Mouse (Mus musculus): ENCODE results near the gene Cyb5r4.
A peak's percentile ranks its signal among the peaks of the same experiment; 100 is the strongest.
"Not testable (repeated sequence)": the region's sequence is repeated elsewhere in the genome, so short reads cannot be mapped to it uniquely, and the experiment has no call there.

The Cyb5r4 gene

GRCm38 (mm10) chr9:87025764-87026163 is 4.0 kb downstream of the Cyb5r4 start:
- no peak for DNase-seq (ENCODE audit: low read depth, low spot score)

- peak; percentile 76 for DNase-seq (ENCODE audit: low read depth, low spot score)
These were observed 5.7 kb downstream of the Cyb5r4 start for GRCm38 (mm10) chr9:87027423-87028084.

- no peak for DNase-seq (ENCODE audit: low read depth, low spot score)
These were observed 10.4 kb downstream of the Cyb5r4 start for GRCm38 (mm10) chr9:87032196-87032595.

GRCm38 (mm10) chr9:87034831-87035580 is 13.2 kb downstream of the Cyb5r4 start:
- DNase-seq (ENCODE audit: low read depth, low spot score) = peak; percentile 58

- no peak for DNase-seq (ENCODE audit: low read depth, low spot score)
These were observed 27.6 kb downstream of the Cyb5r4 start for GRCm38 (mm10) chr9:87049425-87049824.

- no peak for DNase-seq (ENCODE audit: low read depth, low spot score)
These were observed 33.9 kb downstream of the Cyb5r4 start for GRCm38 (mm10) chr9:87055547-87056235.

- DNase-seq (ENCODE audit: low read depth, low spot score) = no peak
These were observed 40.5 kb downstream of the Cyb5r4 start for GRCm38 (mm10) chr9:87062337-87062736.

- DNase-seq (ENCODE audit: low read depth, low spot score) = no peak
These were observed 46.3 kb downstream of the Cyb5r4 start for GRCm38 (mm10) chr9:87068160-87068559.

- DNase-seq (ENCODE audit: low read depth, low spot score) = not testable (repeated sequence)
These were observed 49.8 kb downstream of the Cyb5r4 start for GRCm38 (mm10) chr9:87071566-87071965.

GRCm38 (mm10) chr9:87077919-87078318 is 56.1 kb downstream of the Cyb5r4 start:
- no peak for DNase-seq (ENCODE audit: low read depth, low spot score)

GRCm38 (mm10) chr9:87079511-87079910 is 57.7 kb downstream of the Cyb5r4 start:
- no peak for DNase-seq (ENCODE audit: low read depth, low spot score)

- DNase-seq (ENCODE audit: low read depth, low spot score) = no peak
These were observed 65.2 kb downstream of the Cyb5r4 start for GRCm38 (mm10) chr9:87086991-87087390.

GRCm38 (mm10) chr9:87097989-87098388 is 76.2 kb downstream of the Cyb5r4 start:
- no peak for DNase-seq (ENCODE audit: low read depth, low spot score)

- DNase-seq (ENCODE audit: low read depth, low spot score) = no peak
These were observed 93.2 kb downstream of the Cyb5r4 start for GRCm38 (mm10) chr9:87115019-87115418.

- no peak for DNase-seq (ENCODE audit: low read depth, low spot score)
These were observed 93.7 kb downstream of the Cyb5r4 start for GRCm38 (mm10) chr9:87115456-87115931.

GRCm38 (mm10) chr9:87115978-87116377 is 94.2 kb downstream of the Cyb5r4 start:
- no peak for DNase-seq (ENCODE audit: low read depth, low spot score)

GRCm38 (mm10) chr9:87118996-87119395 is 97.2 kb downstream of the Cyb5r4 start:
- DNase-seq (ENCODE audit: low read depth, low spot score) = no peak

- DNase-seq (ENCODE audit: low read depth, low spot score) = no peak
These were observed 100.2 kb downstream of the Cyb5r4 start for GRCm38 (mm10) chr9:87121956-87122493.

- not testable (repeated sequence) for DNase-seq (ENCODE audit: low read depth, low spot score)
These were observed 105.2 kb downstream of the Cyb5r4 start for GRCm38 (mm10) chr9:87127046-87127445.

All from forelimb bud, embryonic 11.5 days (tissue).